Mouse (Mus musculus): Measurements from ENCODE around the gene Il5ra. TPM values are rescaled to one million over a fixed set of nuclear protein-coding genes. Genes with fewer than 3 reads are reported as not detected.

The Il5ra gene
- not detected in 2 replicates for polyA plus RNA-seq (2012; ENCODE audit: low replicate concordance)

GRCm38 (mm10) chr6:106748887-106749388, at the start of gene Il5ra:
Il5ra (minus strand) TSS chr6:106749037.

GRCm38 (mm10) chr6:106768640-106769289, 19.9 kb upstream of the Il5ra start, which contains the start of gene Trnt1:
Trnt1 (plus strand) TSS chr6:106769120.

Other genes with a start within 250 kb of the Il5ra start
- gene Trnt1, start 20.1 kb upstream of the Il5ra start, polyA plus RNA-seq (2012; ENCODE audit: low replicate concordance): 2.2 and 4.5 TPM in 2 replicates
- 0.91 and 1.3 TPM in 2 replicates for gene Crbn, start 51.0 kb upstream of the Il5ra start, polyA plus RNA-seq (2012; ENCODE audit: low replicate concordance)

All from leukemia stem cell, adult 10-12 weeks (primary cell).